Mouse (Mus musculus): Measurements from ENCODE around the gene Rest.

Gene Rest

DNA sequence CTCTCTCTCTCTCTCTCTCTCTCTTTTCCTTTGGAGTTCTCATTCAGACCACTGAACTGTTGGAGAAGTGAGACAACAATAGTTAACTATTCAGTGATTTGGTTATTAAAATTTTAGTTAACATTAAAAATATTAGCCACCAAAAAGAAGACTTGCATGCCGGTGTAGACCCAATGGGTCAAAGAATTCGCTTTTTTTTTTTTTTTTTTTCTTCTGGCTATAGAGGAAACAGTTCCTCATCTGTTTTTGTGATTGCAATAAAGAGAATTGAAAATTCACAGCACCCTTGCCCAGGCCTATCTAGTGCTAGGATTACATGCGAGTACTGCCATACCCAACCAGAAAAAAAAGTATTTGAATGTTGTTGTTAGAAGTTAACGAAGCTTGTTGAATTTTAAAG, 2.1 kb downstream of the Rest start:
- Histone ChIP-seq H3K36me3 (ENCODE audit: insufficient read depth, low read length) (peaks cover 44% of the 10 kb centered on the region), H3K4me3 (replicated peaks; ENCODE audit: low read length) (peak overlapping the region; percentile 93), H3K9me3 (ENCODE audit: low read length) (no peaks in the 10 kb centered on the region), H3K4me1 (replicated peaks; ENCODE audit: low read depth, low read length) (peaks cover 74% of the 10 kb centered on the region), H3K27me3 (ENCODE audit: insufficient read depth, low read length) (peaks cover 3% of the 10 kb centered on the region)
- no peak for TF ChIP-seq CTCF (conservative IDR thresholded peaks at IDR 0.05; ENCODE audit: low read length)
- TF ChIP-seq NANOG (IDR thresholded peaks at IDR 0.05; ENCODE audit: borderline replicate concordance, low read length) = no peak
- TF ChIP-seq POU5F1 (IDR thresholded peaks at IDR 0.05; ENCODE audit: borderline replicate concordance, low read length) = no peak

DNA sequence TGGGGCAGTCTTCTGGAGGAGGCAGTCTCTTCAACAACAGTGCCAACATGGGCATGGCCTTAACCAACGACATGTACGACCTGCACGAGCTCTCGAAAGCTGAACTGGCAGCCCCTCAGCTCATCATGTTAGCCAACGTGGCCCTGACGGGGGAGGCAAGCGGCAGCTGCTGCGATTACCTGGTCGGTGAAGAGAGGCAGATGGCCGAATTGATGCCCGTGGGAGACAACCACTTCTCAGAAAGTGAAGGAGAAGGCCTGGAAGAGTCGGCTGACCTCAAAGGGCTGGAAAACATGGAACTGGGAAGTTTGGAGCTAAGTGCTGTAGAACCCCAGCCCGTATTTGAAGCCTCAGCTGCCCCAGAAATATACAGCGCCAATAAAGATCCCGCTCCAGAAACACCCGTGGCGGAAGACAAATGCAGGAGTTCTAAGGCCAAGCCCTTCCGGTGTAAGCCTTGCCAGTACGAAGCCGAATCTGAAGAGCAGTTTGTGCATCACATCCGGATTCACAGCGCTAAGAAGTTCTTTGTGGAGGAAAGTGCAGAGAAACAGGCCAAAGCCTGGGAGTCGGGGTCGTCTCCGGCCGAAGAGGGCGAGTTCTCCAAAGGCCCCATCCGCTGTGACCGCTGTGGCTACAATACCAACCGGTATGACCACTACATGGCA, 2.8 kb downstream of the Rest start:
- peak overlapping the region; percentile 93 for H3K4me3 ChIP-seq (replicated peaks; ENCODE audit: low read length)
- no peak for TF ChIP-seq POU5F1 (IDR thresholded peaks at IDR 0.05; ENCODE audit: borderline replicate concordance, low read length)
- TF ChIP-seq NANOG (IDR thresholded peaks at IDR 0.05; ENCODE audit: borderline replicate concordance, low read length) = no peak
- TF ChIP-seq CTCF (conservative IDR thresholded peaks at IDR 0.05; ENCODE audit: low read length) = no peak
- no peaks in the 10 kb centered on the region for H3K9me3 ChIP-seq (ENCODE audit: low read length)
- peaks cover 75% of the 10 kb centered on the region for H3K4me1 ChIP-seq (replicated peaks; ENCODE audit: low read depth, low read length)
- H3K27me3 ChIP-seq (ENCODE audit: insufficient read depth, low read length) = peaks cover 3% of the 10 kb centered on the region
- H3K36me3 ChIP-seq (ENCODE audit: insufficient read depth, low read length) = peaks cover 51% of the 10 kb centered on the region

DNA sequence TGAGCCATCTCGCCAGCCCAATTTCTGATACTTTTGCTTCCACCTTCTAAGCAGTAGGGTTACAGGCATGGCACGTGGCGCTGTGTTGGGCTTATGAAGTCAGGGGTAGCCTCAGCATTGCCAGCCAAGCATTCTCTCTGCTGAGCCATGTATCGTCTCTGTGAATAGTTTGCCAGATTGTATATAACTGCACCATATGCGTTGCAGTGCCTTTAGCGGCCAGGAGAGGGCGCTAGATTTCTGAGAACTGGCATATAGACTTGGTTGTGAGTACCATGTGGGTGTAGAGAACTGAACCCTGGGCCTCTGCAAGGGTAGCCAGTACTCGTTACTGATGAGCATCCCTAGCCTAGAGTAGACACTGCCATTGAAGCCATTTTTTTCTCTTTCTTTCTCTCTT, 4.1 kb downstream of the Rest start:
- peaks cover 64% of the 10 kb centered on the region for H3K36me3 ChIP-seq (ENCODE audit: insufficient read depth, low read length)
- TF ChIP-seq CTCF (conservative IDR thresholded peaks at IDR 0.05; ENCODE audit: low read length) (peak; percentile 99), NANOG (IDR thresholded peaks at IDR 0.05; ENCODE audit: borderline replicate concordance, low read length) (no peak), POU5F1 (IDR thresholded peaks at IDR 0.05; ENCODE audit: borderline replicate concordance, low read length) (no peak)

DNA sequence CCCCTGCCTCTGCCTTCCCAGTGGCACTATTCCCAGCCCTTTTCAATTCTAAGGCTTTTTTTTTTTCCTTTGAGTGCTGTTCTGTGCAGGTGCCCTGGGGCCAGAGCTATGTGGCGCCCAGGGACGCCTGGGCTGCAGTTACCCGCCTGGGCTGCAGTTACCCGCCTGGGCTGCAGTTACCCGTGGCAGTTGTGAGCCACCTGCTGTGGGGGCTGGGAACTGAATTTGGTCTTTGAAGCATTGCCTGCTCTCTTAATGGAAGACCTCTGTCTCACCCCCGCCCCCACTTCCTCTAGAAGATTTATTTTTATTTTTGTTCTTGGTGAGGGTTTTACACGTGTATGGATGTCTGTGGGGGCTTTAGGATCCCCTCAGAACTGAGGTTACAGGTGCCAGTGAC, 7.9 kb downstream of the Rest start:
- H3K4me1 ChIP-seq (replicated peaks; ENCODE audit: low read depth, low read length) = peaks cover 94% of the 10 kb centered on the region
- TF ChIP-seq NANOG (IDR thresholded peaks at IDR 0.05; ENCODE audit: borderline replicate concordance, low read length) (no peak), CTCF (conservative IDR thresholded peaks at IDR 0.05; ENCODE audit: low read length) (0 out of 2 replicates have a peak, but pooled peaks have one; percentile 6)
- H3K9me3 ChIP-seq (ENCODE audit: low read length) = no peaks in the 10 kb centered on the region
- H3K4me3 ChIP-seq (replicated peaks; ENCODE audit: low read length) = peak overlapping the region; percentile 61
- H3K27me3 ChIP-seq (ENCODE audit: insufficient read depth, low read length) = peaks cover 3% of the 10 kb centered on the region
- peaks cover 96% of the 10 kb centered on the region for H3K36me3 ChIP-seq (ENCODE audit: insufficient read depth, low read length)

More for the DNA sequence above, 4.1 kb downstream of the Rest start:
- H3K4me1 ChIP-seq (replicated peaks; ENCODE audit: low read depth, low read length) = peaks cover 75% of the 10 kb centered on the region
- H3K4me3 ChIP-seq (replicated peaks; ENCODE audit: low read length) = peak overlapping the region; percentile 93
- H3K9me3 ChIP-seq (ENCODE audit: low read length) = no peaks in the 10 kb centered on the region
- peaks cover 3% of the 10 kb centered on the region for H3K27me3 ChIP-seq (ENCODE audit: insufficient read depth, low read length)

DNA sequence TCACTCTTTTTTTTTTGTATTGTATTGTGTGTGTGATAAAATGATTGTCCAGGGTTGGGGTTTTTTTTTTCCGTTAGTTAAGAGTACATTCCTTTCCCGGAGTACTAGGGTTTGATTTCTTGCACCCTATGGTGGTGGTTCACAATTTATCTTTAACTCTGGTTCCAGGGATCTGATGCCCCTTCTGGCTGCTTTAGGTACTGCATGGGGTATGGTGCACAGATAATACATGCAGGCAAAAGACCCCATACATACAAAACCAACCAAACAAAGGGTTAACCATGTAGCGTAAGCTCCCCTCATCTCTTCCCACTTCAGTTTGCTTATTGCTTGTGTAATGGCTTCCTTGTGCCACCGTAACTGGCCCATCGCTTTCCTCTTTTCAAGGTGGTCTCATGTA, 10.7 kb downstream of the Rest start:
- Histone ChIP-seq H3K36me3 (ENCODE audit: insufficient read depth, low read length) (peaks cover 98% of the 10 kb centered on the region), H3K4me1 (replicated peaks; ENCODE audit: low read depth, low read length) (peaks cover 97% of the 10 kb centered on the region), H3K27me3 (ENCODE audit: insufficient read depth, low read length) (peaks cover 4% of the 10 kb centered on the region; the same call in 1 of the 2 replicates), H3K4me3 (replicated peaks; ENCODE audit: low read length) (0 out of 2 replicates have a peak overlapping the region, but pooled peaks have one; percentile 3), H3K9me3 (ENCODE audit: low read length) (no peaks in the 10 kb centered on the region)
- peak; percentile 97 for TF ChIP-seq CTCF (conservative IDR thresholded peaks at IDR 0.05; ENCODE audit: low read length)
- no peak for TF ChIP-seq POU5F1 (IDR thresholded peaks at IDR 0.05; ENCODE audit: borderline replicate concordance, low read length)

DNA sequence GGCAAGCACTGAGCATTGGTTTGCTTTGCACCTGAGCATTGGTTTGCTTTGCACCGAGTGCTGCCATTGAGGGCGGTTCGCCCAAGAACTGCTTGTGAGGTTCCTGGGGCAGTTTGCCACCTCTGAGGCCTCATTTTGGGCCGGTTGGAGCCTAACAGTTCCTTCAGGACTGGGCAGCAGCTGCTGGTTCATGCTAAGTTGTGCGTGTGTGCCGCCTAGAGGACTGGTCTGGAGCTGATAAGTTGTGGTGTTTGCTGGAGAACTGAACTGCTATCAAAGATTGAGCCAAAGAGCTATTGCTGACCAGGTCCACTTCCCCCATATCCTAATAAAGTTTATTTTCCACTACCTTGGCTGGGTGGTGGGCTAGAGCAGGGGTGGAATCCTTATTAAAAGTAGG, 11.9 kb downstream of the Rest start:
- peaks cover 99% of the 10 kb centered on the region for H3K36me3 ChIP-seq (ENCODE audit: insufficient read depth, low read length)
- H3K9me3 ChIP-seq (ENCODE audit: low read length) = no peaks in the 10 kb centered on the region
- peaks cover 14% of the 10 kb centered on the region for H3K27me3 ChIP-seq (ENCODE audit: insufficient read depth, low read length)
- H3K4me3 ChIP-seq (replicated peaks; ENCODE audit: low read length) = no peak overlapping the region; the same call in 1 of the 2 replicates
- TF ChIP-seq CTCF (conservative IDR thresholded peaks at IDR 0.05; ENCODE audit: low read length) (no peak), POU5F1 (IDR thresholded peaks at IDR 0.05; ENCODE audit: borderline replicate concordance, low read length) (no peak), NANOG (IDR thresholded peaks at IDR 0.05; ENCODE audit: borderline replicate concordance, low read length) (no peak)
- H3K4me1 ChIP-seq (replicated peaks; ENCODE audit: low read depth, low read length) = peaks cover 97% of the 10 kb centered on the region

DNA sequence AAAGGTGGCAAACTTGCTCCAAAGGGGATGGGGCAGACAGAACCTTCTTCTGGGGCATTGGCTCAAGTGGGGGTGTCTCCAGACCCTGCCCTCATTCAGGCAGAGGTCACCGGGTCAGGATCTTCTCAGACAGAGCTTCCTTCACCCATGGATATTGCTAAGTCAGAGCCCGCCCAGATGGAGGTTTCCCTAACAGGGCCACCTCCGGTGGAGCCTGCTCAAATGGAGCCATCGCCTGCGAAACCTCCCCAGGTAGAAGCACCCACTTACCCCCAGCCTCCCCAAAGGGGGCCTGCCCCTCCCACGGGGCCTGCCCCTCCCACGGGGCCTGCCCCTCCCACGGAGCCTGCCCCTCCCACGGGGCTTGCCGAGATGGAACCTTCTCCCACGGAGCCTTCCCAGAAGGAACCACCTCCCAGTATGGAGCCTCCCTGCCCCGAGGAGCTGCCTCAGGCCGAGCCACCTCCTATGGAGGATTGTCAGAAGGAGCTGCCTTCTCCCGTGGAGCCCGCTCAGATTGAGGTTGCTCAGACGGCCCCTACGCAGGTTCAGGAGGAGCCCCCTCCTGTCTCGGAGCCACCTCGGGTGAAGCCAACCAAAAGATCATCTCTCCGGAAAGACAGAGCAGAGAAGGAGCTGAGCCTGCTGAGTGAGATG, 16.4 kb downstream of the Rest start:
- H3K4me3 ChIP-seq (replicated peaks; ENCODE audit: low read length) = peak overlapping the region; percentile 68
- H3K27me3 ChIP-seq (ENCODE audit: insufficient read depth, low read length) = peaks cover 20% of the 10 kb centered on the region
- peaks cover 79% of the 10 kb centered on the region for H3K4me1 ChIP-seq (replicated peaks; ENCODE audit: low read depth, low read length)
- TF ChIP-seq NANOG (IDR thresholded peaks at IDR 0.05; ENCODE audit: borderline replicate concordance, low read length) (no peak), CTCF (conservative IDR thresholded peaks at IDR 0.05; ENCODE audit: low read length) (no peak), POU5F1 (IDR thresholded peaks at IDR 0.05; ENCODE audit: borderline replicate concordance, low read length) (no peak)
- peaks cover 98% of the 10 kb centered on the region for H3K36me3 ChIP-seq (ENCODE audit: insufficient read depth, low read length)
- no peaks in the 10 kb centered on the region for H3K9me3 ChIP-seq (ENCODE audit: low read length)

DNA sequence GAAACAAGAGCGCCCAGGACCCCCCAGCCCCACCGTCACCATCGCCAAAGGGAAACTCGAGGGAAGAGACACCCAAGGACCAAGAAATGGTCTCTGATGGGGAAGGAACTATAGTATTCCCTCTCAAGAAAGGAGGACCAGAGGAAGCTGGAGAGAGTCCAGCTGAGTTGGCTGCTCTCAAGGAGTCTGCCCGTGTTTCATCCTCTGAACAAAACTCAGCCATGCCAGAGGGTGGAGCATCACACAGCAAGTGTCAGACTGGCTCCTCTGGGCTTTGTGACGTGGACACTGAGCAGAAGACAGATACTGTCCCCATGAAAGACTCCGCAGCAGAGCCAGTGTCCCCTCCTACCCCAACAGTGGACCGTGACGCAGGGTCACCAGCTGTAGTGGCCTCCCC, 17.0 kb downstream of the Rest start:
- Histone ChIP-seq H3K27me3 (ENCODE audit: insufficient read depth, low read length) (peaks cover 20% of the 10 kb centered on the region), H3K4me3 (replicated peaks; ENCODE audit: low read length) (peak overlapping the region; percentile 68), H3K36me3 (ENCODE audit: insufficient read depth, low read length) (peaks cover 98% of the 10 kb centered on the region), H3K4me1 (replicated peaks; ENCODE audit: low read depth, low read length) (peaks cover 80% of the 10 kb centered on the region), H3K9me3 (ENCODE audit: low read length) (no peaks in the 10 kb centered on the region)
- 0 out of 2 replicates have a peak, but pooled peaks have one; percentile 13 for TF ChIP-seq POU5F1 (IDR thresholded peaks at IDR 0.05; ENCODE audit: borderline replicate concordance, low read length)
- no peak for TF ChIP-seq NANOG (IDR thresholded peaks at IDR 0.05; ENCODE audit: borderline replicate concordance, low read length)
